Mouse (Mus musculus) G1E-ER4 (cell line): ENCODE data around the gene Zbtb4. TPM values are rescaled to one million over a fixed set of nuclear protein-coding genes. Genes with fewer than 3 reads are reported as not detected.

Experiments
- GATA1 ChIP-seq: IDR thresholded peaks from one replicate; pipeline ENCODE4 v1.8.0; 2012; ENCODE audit warnings: low read length, inconsistent platforms
- polyA plus RNA-seq: library from polyadenylated mRNA; stranded (reverse); fragments of >175 nt; gene quantifications from 2 replicates; pipeline ENCODE4 v1.2.3, GENCODE M21; 2012

The Zbtb4 gene
- polyA plus RNA-seq, 1 experiment = 15.2 TPM

DNA sequence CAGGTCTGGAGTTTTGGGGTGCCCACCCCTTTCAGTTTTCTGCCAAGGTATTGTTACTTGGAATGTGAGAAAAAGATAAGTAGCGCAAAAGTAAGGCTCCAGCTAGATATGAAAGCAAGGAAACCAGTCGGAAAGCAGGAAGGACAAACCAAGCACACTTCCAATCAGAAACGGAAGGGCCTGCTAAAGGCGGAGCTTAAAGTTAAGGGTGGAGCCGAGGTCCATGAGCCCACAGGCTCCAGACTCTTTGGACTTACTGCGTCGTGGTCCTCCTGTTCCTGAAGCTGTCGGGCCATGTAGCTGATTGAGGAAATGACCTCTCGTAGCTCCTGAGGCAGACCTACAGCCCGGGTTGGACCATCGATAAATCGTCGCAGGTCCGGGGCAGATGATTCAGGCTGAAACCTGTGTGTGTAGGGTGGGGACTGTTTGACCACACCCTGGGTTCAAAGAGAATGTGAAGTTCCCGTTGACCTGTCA, 19.1 kb downstream of the Zbtb4 start:
- no peak for TF ChIP-seq GATA1

DNA sequence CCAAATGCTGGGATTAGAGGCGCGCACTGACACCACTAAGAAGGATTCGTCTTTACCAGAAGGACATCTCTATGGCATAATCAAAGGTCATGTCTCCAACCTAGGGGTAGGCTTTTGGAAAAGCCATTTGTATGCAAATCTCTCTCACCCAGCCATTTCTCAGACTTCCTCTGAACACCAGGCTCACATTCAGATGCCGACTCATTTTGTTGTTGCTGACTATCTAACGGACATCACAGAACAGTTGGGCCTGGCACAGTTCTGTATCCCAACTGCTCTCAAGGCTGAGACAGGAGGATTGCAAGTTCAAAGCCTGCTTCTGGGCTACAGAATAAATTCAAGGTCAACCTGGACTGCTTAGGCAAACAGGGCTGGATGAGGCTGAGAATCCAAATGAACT, 21.6 kb downstream of the Zbtb4 start:
- TF ChIP-seq GATA1 = no peak

GRCm38 (mm10) chr11:69789431-69789830, 23.7 kb downstream of the Zbtb4 start:
- no peak for TF ChIP-seq GATA1

DNA sequence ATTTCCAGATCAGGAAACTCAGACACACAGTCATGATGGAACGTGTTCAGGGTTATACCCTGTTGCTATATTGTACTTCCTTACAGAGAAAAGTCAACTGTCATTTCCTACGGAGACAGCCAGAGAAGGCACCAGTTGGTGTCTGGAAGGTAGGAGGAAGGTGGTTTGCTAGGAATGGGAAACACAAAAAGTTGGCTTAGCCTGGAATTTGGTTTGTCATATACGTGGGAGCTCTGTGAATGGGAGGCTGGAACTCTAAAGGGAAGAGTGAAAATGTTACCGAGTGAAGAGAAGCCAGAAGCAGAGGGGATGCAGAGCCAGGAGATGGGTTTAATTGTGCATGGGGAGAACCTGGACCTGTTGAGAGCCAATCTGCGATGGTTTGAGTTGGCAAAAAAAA, 25.7 kb downstream of the Zbtb4 start:
- no peak for TF ChIP-seq GATA1

DNA sequence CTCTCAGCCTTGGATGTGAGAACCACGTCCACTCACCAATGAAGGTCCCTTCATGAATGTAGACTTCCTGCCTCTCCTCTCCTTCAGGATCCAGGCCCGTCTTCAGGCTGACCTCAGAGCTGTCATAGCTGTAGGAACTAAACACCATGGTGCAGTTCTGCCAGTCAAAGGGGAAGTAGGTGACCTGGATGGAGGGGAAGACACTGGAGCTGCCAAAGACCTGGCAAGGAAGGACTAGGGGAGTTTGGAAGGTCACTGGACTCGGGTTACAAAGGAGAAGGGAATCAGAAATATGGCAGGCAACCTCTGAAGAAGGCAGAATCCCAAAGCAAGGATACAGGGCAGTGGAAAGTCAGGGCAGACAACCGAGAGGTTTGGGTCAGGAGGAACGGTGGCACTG, 27.7 kb downstream of the Zbtb4 start:
- no peak for TF ChIP-seq GATA1

GRCm38 (mm10) chr11:69795168-69795982, 29.7 kb downstream of the Zbtb4 start, which contains the start of gene Chrnb1:
Gene Chrnb1 (minus strand): TSS chr11:69795943.
- no peak for TF ChIP-seq GATA1

DNA sequence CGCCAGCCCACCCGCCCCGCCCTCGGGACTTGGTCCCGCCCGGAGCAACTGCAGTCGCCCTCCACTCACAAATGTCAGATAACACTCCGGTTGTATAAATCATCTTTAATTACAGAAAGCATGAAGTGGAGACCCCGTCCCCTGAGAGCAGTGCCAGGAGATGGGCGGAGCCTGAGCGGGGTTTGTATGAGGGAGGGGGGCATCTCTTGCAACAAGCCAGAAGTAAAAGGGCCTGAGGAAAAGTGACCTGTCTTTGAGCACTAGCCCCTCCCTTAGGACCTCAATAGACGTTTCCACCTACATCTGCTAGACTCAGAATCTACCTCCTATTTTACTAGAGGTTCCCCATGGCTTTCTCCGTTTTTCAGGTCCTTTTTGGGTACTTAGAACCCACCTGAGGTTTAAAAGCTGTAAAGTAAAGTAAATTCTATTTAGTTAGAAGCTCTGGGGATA, 30.3 kb downstream of the Zbtb4 start:
- no peak for TF ChIP-seq GATA1

DNA sequence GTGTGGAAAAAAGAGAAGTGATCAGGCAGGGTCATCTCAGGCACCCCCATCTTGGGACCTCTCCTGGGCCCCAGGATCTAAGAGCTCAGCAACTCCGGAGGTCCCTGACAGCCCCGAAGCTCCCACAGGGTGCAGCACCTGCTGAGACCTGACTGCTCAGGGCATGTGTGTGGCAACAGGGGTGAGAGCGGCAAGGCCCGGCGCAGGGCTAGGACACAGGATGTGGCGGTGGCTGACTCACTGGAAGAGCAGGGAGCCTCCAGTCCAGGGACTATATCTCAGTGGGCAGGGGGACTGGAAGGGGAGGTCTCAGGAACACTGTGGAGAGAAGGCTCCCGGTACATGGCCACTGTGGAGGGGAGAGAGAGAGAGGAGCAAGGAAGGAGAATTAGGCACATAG, 32.2 kb downstream of the Zbtb4 start:
- no peak for TF ChIP-seq GATA1

DNA sequence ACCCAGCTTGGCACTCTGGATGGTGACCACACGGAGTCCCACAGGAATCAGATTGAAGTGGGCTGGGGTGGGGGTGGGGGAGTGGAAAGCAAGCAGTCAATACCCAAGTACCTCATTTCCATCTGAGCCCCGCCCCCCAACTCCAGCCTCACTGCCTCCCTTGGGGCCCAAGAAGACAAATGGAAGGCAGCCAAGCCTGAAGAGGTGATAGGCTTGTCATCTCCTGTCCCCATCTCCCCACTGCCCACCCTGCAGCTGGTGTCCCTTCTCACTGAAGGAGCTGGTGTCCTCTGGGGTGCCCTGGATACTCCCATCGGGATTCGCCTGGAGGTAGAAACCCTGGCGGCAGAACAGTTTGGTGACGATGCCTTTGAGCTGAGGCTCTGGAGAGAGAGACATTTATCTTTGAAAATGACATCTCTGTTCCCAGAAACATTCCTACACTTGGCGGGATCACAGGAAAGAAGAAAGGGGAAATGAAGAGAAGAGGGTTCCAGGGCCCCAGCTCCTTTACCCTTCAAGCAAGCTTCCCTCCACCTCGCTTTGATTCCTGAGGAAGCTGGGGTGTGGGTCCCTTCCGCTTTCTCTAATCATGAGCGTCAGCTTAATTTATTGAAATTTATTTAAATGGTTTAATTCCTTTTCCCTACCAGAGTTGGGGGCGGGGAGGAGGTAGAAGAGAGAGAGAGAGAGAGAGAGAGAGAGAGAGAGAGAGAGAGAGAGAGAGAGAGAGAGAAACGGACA, 33.9 kb downstream of the Zbtb4 start:
- no peak for TF ChIP-seq GATA1

- TF ChIP-seq GATA1 = no peak
These were observed 34.4 kb downstream of the Zbtb4 start for GRCm38 (mm10) chr11:69800138-69800391.

DNA sequence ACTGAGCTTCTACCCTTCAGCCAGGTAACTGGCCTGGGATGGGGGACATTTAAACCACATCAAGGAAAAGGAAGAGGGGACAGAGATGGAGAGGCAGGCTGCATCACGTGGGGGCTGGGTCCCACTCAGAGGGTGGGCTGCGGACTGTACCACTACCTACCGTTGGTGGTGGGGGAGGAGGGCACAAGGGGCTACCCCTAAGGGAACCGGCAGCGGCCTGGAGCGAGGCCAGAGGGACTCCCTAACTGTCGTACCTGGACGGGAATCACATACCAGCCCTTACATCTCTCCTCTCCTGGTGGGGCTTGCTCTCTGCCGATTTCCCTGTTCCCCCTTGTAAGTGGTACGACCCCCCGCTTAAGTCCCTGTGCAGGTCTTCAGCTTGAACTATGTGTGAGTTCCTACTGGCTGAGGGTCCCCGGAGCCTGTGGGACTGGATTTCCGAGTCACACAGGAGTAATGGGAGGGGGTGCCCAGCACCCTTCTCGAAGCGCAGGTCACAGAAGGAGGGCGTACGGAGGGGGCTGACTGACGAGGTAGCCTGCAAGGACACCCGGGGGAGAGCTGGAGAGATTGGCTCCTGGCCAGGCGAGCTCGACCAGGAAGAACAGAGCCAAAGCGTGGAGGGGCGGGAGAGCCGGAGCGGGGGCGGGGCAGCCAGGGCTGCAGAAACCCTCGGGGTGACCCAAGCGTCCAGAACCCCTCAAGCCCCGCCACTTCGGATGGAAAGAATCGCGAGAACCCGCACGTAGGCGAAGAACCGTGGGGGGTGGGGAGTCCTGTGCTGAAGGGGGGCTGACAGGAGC, 34.9 kb downstream of the Zbtb4 start:
- no peak for TF ChIP-seq GATA1

GRCm38 (mm10) chr11:69801379-69801977, 35.8 kb downstream of the Zbtb4 start, which contains the start of gene Fgf11:
Gene Fgf11 (minus strand): TSS chr11:69801857.
- TF ChIP-seq GATA1 = no peak

DNA sequence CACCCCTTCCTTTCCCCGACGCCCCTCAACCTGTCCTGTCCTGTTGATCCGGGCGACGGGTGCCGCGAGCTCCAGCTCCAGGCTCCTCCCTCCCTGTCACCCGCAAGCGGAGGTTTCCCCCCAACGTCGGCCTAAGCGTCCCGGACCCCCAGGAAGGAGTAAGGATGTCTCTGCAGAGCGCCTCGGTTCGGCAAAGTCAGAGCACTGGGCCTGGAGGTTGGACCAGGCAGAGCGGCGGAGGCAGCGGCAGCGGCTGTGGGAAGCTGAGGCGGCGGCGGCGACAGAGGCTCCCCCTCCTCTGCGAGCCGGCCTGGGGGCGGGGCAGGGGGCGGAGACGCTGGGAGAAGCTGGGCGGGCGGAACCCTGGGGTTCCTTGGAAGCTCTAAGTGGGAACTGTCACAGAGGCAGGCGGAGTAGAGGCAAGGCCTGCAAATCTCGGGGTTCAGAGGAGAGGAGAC, 37.0 kb downstream of the Zbtb4 start:
- TF ChIP-seq GATA1 = no peak

DNA sequence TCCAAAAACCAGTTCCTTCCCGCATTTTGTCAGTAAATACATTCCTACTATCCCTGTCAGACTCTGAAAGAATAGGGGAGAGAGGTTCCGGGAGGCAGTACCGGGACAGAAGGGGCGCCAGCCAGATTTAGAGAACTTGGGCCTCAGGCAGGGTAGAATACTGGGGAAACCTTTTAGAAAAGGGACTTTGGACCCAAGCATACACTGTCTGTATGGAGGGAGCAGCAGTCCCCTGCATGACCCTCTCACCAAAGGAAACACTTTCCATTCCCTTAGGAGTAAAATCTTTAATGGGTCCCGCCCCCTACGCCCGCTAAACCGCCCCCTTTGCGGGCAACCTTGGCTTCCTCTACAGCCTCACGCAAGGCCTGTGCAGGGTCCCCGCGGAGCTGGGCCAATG, 37.6 kb downstream of the Zbtb4 start:
- TF ChIP-seq GATA1 = no peak
